Comparison of ENCODE assay signal across 8 mouse cellular contexts in genomic region chr6:31288421-31289233, GRCm38 (mm10).
DNase-seq lines count a peak whose midpoint lies in the region; ATAC-seq and TF ChIP-seq lines count a peak whose summit lies in the region.

No protein-coding gene starts in this region.

- no peak for TF ChIP-seq RAD21 in CH12.LX (IDR thresholded peaks at IDR 0.05; ENCODE audit: low read depth, low read length)

- no peak overlapping the region for H3K9ac ChIP-seq in intestine, embryonic 15.5 days
- H3K9ac ChIP-seq in intestine, postnatal 0 days (ENCODE audit: low read depth, low read length) = no peak overlapping the region
- H3K9ac ChIP-seq in CH12.LX (ENCODE audit: insufficient read depth, low read depth) = no peak overlapping the region
- no peak overlapping the region for H3K9ac ChIP-seq in heart, embryonic 16.5 days (ENCODE audit: low read length)
- H3K9ac ChIP-seq in forebrain, embryonic 13.5 days = no peak overlapping the region

- no peaks in the 10 kb centered on the region for H3K79me2 ChIP-seq in CH12.LX (replicated peaks; ENCODE audit: control insufficient read depth, extremely low read depth, insufficient read depth, poor library complexity, severe bottlenecking)

- DNase-seq in CH12.LX (ENCODE audit: extremely low read depth) = peak; percentile 13
- DNase-seq in cerebellum, adult 9-11 months = peak; percentile 87
- peak; percentile 19 for DNase-seq in lung, postnatal 25 days (ENCODE audit: low spot score)
- DNase-seq in hindbrain, embryonic 10.5 days (ENCODE audit: low spot score) = no peak

- no peak overlapping the region for H3K27ac ChIP-seq in intestine, embryonic 15.5 days
- no peak overlapping the region for H3K27ac ChIP-seq in intestine, postnatal 0 days (ENCODE audit: low read depth, low read length)
- H3K27ac ChIP-seq in CH12.LX (ENCODE audit: insufficient read depth, low read depth) = no peak overlapping the region
- peak overlapping the region; percentile 3; the same call in 1 of the 2 replicates for H3K27ac ChIP-seq in heart, embryonic 16.5 days (ENCODE audit: low read length)
- H3K27ac ChIP-seq in forebrain, embryonic 13.5 days = no peak overlapping the region
- H3K27ac ChIP-seq in hindbrain, embryonic 10.5 days = no peak overlapping the region

- no peaks in the 10 kb centered on the region for H3K27me3 ChIP-seq in intestine, embryonic 15.5 days (replicated peaks)
- no peaks in the 10 kb centered on the region for H3K27me3 ChIP-seq in intestine, postnatal 0 days (replicated peaks; ENCODE audit: control insufficient read depth, insufficient read depth, low read length)
- no peaks in the 10 kb centered on the region for H3K27me3 ChIP-seq in CH12.LX (replicated peaks)
- H3K27me3 ChIP-seq in heart, embryonic 16.5 days (ENCODE audit: control insufficient read depth, insufficient read depth, low read length) = no peaks in the 10 kb centered on the region
- H3K27me3 ChIP-seq in forebrain, embryonic 13.5 days = no peaks in the 10 kb centered on the region
- H3K27me3 ChIP-seq in hindbrain, embryonic 10.5 days (ENCODE audit: insufficient read depth, poor library complexity, severe bottlenecking) = no peaks in the 10 kb centered on the region

- TF ChIP-seq POLR2A in CH12.LX (IDR thresholded peaks at IDR 0.05; ENCODE audit: low read depth, low read length) = no peak

- TF ChIP-seq EP300 in CH12.LX (IDR thresholded peaks at IDR 0.05; ENCODE audit: low read length) = peak; percentile 82

- 31% methylated on average over 14 of the region's 14 CpGs for WGBS in intestine, embryonic 15.5 days
- 33% methylated on average over 14 of the region's 14 CpGs for WGBS in intestine, postnatal 0 days
- WGBS in heart, embryonic 16.5 days = 33% methylated on average over 14 of the region's 14 CpGs
- WGBS in forebrain, embryonic 13.5 days = 66% methylated on average over 14 of the region's 14 CpGs
- WGBS in hindbrain, embryonic 10.5 days = 58% methylated on average over 14 of the region's 14 CpGs

- no peak for TF ChIP-seq CTCF in intestine, postnatal 0 days (IDR thresholded peaks at IDR 0.05; ENCODE audit: low read depth)
- no peak for TF ChIP-seq CTCF in CH12.LX (conservative IDR thresholded peaks at IDR 0.05 in 1 of 2, IDR thresholded peaks at IDR 0.05 in 1 of 2; ENCODE audit: low read depth in 2 of 2, low read length in 2 of 2)

- ATAC-seq in intestine, embryonic 15.5 days = no peak
- ATAC-seq in intestine, postnatal 0 days = no peak
- 0 out of 2 replicates have a peak, but pooled peaks have one; percentile 49 for ATAC-seq in heart, embryonic 16.5 days (replicated peaks; ENCODE audit: extremely low read depth, insufficient read depth, low FRiP score)
- ATAC-seq in forebrain, embryonic 13.5 days = no peak

- 0 out of 2 replicates have a peak overlapping the region, but pooled peaks have one; percentile 10 for H3K4me2 ChIP-seq in intestine, embryonic 15.5 days (replicated peaks)
- no peak overlapping the region for H3K4me2 ChIP-seq in intestine, postnatal 0 days (replicated peaks; ENCODE audit: low read depth)
- H3K4me2 ChIP-seq in CH12.LX (ENCODE audit: insufficient read depth, low read depth, poor library complexity, severe bottlenecking) = peak overlapping the region; percentile 13; the same call in 1 of the 2 replicates
- H3K4me2 ChIP-seq in heart, embryonic 16.5 days (ENCODE audit: low read depth, low read length) = 0 out of 2 replicates have a peak overlapping the region, but pooled peaks have one; percentile 18
- no peak overlapping the region for H3K4me2 ChIP-seq in forebrain, embryonic 13.5 days

- no peaks in the 10 kb centered on the region for H3K36me3 ChIP-seq in intestine, embryonic 15.5 days
- H3K36me3 ChIP-seq in intestine, postnatal 0 days (ENCODE audit: control insufficient read depth, insufficient read depth) = no peaks in the 10 kb centered on the region
- peaks cover 0 to 11% of the 10 kb centered on the region in 2 experiments for H3K36me3 ChIP-seq in CH12.LX (replicated peaks in 1 of 2; ENCODE audit: control insufficient read depth in 1 of 2, insufficient read depth in 1 of 2, low read length in 1 of 2)
- H3K36me3 ChIP-seq in heart, embryonic 16.5 days (ENCODE audit: control insufficient read depth, insufficient read depth) = no peaks in the 10 kb centered on the region
- no peaks in the 10 kb centered on the region for H3K36me3 ChIP-seq in forebrain, embryonic 13.5 days (ENCODE audit: poor library complexity, severe bottlenecking)
- H3K36me3 ChIP-seq in hindbrain, embryonic 10.5 days = no peaks in the 10 kb centered on the region

- dilution Hi-C loops in CH12.LX (cut with MboI; ENCODE audit: extremely low pct_ligation_motif_present, extremely low pct_unique_long_range_greater_than_20kb, low sequenced_read_pairs) = no loop called here

- no peaks in the 10 kb centered on the region for H3K9me3 ChIP-seq in intestine, embryonic 15.5 days
- no peaks in the 10 kb centered on the region for H3K9me3 ChIP-seq in intestine, postnatal 0 days (ENCODE audit: control insufficient read depth)
- no peaks in the 10 kb centered on the region for H3K9me3 ChIP-seq in CH12.LX (replicated peaks; ENCODE audit: low read length)
- H3K9me3 ChIP-seq in heart, embryonic 16.5 days (replicated peaks; ENCODE audit: control insufficient read depth, low read length) = no peaks in the 10 kb centered on the region
- no peaks in the 10 kb centered on the region for H3K9me3 ChIP-seq in forebrain, embryonic 13.5 days (replicated peaks)
- H3K9me3 ChIP-seq in hindbrain, embryonic 10.5 days = no peaks in the 10 kb centered on the region

- in situ Hi-C loops in CH12.LX (cut with MboI; ENCODE audit: low pct_ligation_motif_present, low pct_unique_long_range_greater_than_20kb, low sequenced_read_pairs) = no loop called here

- H3K4me3 ChIP-seq in intestine, embryonic 15.5 days (replicated peaks) = no peak overlapping the region
- no peak overlapping the region for H3K4me3 ChIP-seq in intestine, postnatal 0 days (ENCODE audit: low read depth, low read length)
- no peak overlapping the region for H3K4me3 ChIP-seq in CH12.LX (replicated peaks in 1 of 3; ENCODE audit: low read depth in 2 of 3, low read length in 2 of 3, poor library complexity in 1 of 3)
- H3K4me3 ChIP-seq in heart, embryonic 16.5 days (ENCODE audit: low read length) = no peak overlapping the region
- no peak overlapping the region for H3K4me3 ChIP-seq in forebrain, embryonic 13.5 days
- H3K4me3 ChIP-seq in hindbrain, embryonic 10.5 days = no peak overlapping the region

- H3K4me1 ChIP-seq in intestine, embryonic 15.5 days (replicated peaks) = 0 out of 2 replicates have a peak, but pooled peaks cover 8% of the 10 kb centered on the region
- no peaks in the 10 kb centered on the region for H3K4me1 ChIP-seq in intestine, postnatal 0 days (replicated peaks; ENCODE audit: control insufficient read depth, insufficient read depth, low read length)
- H3K4me1 ChIP-seq in CH12.LX (ENCODE audit: control insufficient read depth in 1 of 2, insufficient read depth in 2 of 2) = peaks cover 20 to 62% of the 10 kb centered on the region in 2 experiments
- H3K4me1 ChIP-seq in heart, embryonic 16.5 days (ENCODE audit: control insufficient read depth, insufficient read depth, low read length) = peaks cover 4% of the 10 kb centered on the region
- peaks cover 14% of the 10 kb centered on the region for H3K4me1 ChIP-seq in forebrain, embryonic 13.5 days
- H3K4me1 ChIP-seq in hindbrain, embryonic 10.5 days (replicated peaks) = peaks cover 19% of the 10 kb centered on the region

TF ChIP-seq in CH12.LX, 34 proteins besides CTCF, POLR2A, EP300 and RAD21:
- TF ChIP-seq MXI1 (IDR thresholded peaks at IDR 0.05; ENCODE audit: low read depth, low read length) (no peak), GABPA (IDR thresholded peaks at IDR 0.05; ENCODE audit: insufficient replicate concordance, low read depth, low read length) (no peak), ZNF384 (IDR thresholded peaks at IDR 0.05; ENCODE audit: low read depth, low read length) (peak; percentile 95), ETS1 (conservative IDR thresholded peaks at IDR 0.05; ENCODE audit: low read depth, low read length) (peak; percentile 41), TCF12 (IDR thresholded peaks at IDR 0.05; ENCODE audit: low read depth, low read length) (no peak), MAX (IDR thresholded peaks at IDR 0.05; ENCODE audit: low read length) (no peak), NELFE (IDR thresholded peaks at IDR 0.05; ENCODE audit: low read depth, low read length) (no peak)
TF ChIP-seq in CH12.LX: peak in this region for 2.

Comparison
In these comparisons a context has a peak if more than half of its experiments do, and no peak if none do; other contexts are left out.
1. H3K4me2 ChIP-seq: peak in intestine, embryonic 15.5 days (single experiment), CH12.LX (single experiment) and heart, embryonic 16.5 days (single experiment); none in intestine, postnatal 0 days (single experiment) and forebrain, embryonic 13.5 days (single experiment).